ENCODE assay signal across 8 mouse cellular contexts in genomic region chr10:123005237-123006185, GRCm38 (mm10).
DNase-seq lines count a peak whose midpoint lies in the region; ATAC-seq lines count a peak whose summit lies in the region.

No protein-coding gene starts in this region.

- peak; percentile 84 for DNase-seq in embryonic facial prominence, embryonic 11.5 days (ENCODE audit: low spot score)
- DNase-seq in embryonic facial prominence, embryonic 10.5 days (ENCODE audit: low spot score), result no peak
- DNase-seq in thymus, postnatal 0 days (ENCODE audit: low spot score), result peak; percentile 71
- DNase-seq in thymus, postnatal 25 days, result no peak
- no peak for DNase-seq in limb, embryonic 10.5 days (ENCODE audit: low spot score)
- peak; percentile 80 for DNase-seq in splenic B cell, adult 2 months (ENCODE audit: low read depth, low spot score)
- DNase-seq in gastrocnemius, postnatal 25 days, result no peak
- no peak for DNase-seq in ovary, postnatal 14 days (ENCODE audit: low spot score)

- no peak overlapping the region for H3K27ac ChIP-seq in embryonic facial prominence, embryonic 11.5 days (replicated peaks; ENCODE audit: low read depth, low read length)
- no peak overlapping the region for H3K27ac ChIP-seq in embryonic facial prominence, embryonic 10.5 days (replicated peaks)
- H3K27ac ChIP-seq in limb, embryonic 10.5 days, result peak overlapping the region; percentile 26; the same call in 1 of the 2 replicates

- no peaks in the 10 kb centered on the region for H3K9me3 ChIP-seq in embryonic facial prominence, embryonic 11.5 days (replicated peaks; ENCODE audit: control insufficient read depth, low read length)
- no peaks in the 10 kb centered on the region for H3K9me3 ChIP-seq in embryonic facial prominence, embryonic 10.5 days
- H3K9me3 ChIP-seq in limb, embryonic 10.5 days (replicated peaks), result no peaks in the 10 kb centered on the region

- 93% methylated on average over 20 of the region's 20 CpGs for WGBS in embryonic facial prominence, embryonic 11.5 days
- 92% methylated on average over 20 of the region's 20 CpGs for WGBS in embryonic facial prominence, embryonic 10.5 days
- WGBS in limb, embryonic 10.5 days, result 95% methylated on average over 20 of the region's 20 CpGs

- no peaks in the 10 kb centered on the region for H3K27me3 ChIP-seq in embryonic facial prominence, embryonic 11.5 days (ENCODE audit: control insufficient read depth, insufficient read depth, low read length)
- H3K27me3 ChIP-seq in embryonic facial prominence, embryonic 10.5 days (replicated peaks; ENCODE audit: low read depth, poor library complexity, severe bottlenecking), result no peaks in the 10 kb centered on the region
- no peaks in the 10 kb centered on the region for H3K27me3 ChIP-seq in limb, embryonic 10.5 days (ENCODE audit: low read depth, poor library complexity, severe bottlenecking)
- H3K27me3 ChIP-seq in splenic B cell, adult 2 months (ENCODE audit: control insufficient read depth, insufficient read depth, low read length, poor library complexity, severe bottlenecking), result no peaks in the 10 kb centered on the region

- no peak for ATAC-seq in embryonic facial prominence, embryonic 11.5 days (replicated peaks; ENCODE audit: insufficient number of reproducible peaks, low FRiP score, low TSS enrichment, low read depth)

- no peaks in the 10 kb centered on the region; the same call in 1 of the 2 replicates for H3K36me3 ChIP-seq in embryonic facial prominence, embryonic 11.5 days (replicated peaks; ENCODE audit: control insufficient read depth, insufficient read depth, low read depth, low read length)
- H3K36me3 ChIP-seq in embryonic facial prominence, embryonic 10.5 days (replicated peaks), result peaks cover 69% of the 10 kb centered on the region
- peaks cover 70% of the 10 kb centered on the region for H3K36me3 ChIP-seq in limb, embryonic 10.5 days
- peaks cover 10% of the 10 kb centered on the region; the same call in 1 of the 2 replicates for H3K36me3 ChIP-seq in splenic B cell, adult 2 months (ENCODE audit: control insufficient read depth, insufficient read depth, low read length, poor library complexity, severe bottlenecking)

- H3K4me2 ChIP-seq in embryonic facial prominence, embryonic 11.5 days (ENCODE audit: low read depth, low read length), result no peak overlapping the region

- H3K9ac ChIP-seq in embryonic facial prominence, embryonic 11.5 days (replicated peaks; ENCODE audit: low read length), result no peak overlapping the region

- no peaks in the 10 kb centered on the region for H3K4me1 ChIP-seq in embryonic facial prominence, embryonic 11.5 days (ENCODE audit: control insufficient read depth, insufficient read depth, low read length)
- no peaks in the 10 kb centered on the region for H3K4me1 ChIP-seq in embryonic facial prominence, embryonic 10.5 days
- peaks cover 6% of the 10 kb centered on the region; the same call in 1 of the 2 replicates for H3K4me1 ChIP-seq in limb, embryonic 10.5 days

- H3K4me3 ChIP-seq in embryonic facial prominence, embryonic 11.5 days (ENCODE audit: low read depth, low read length), result no peak overlapping the region
- no peak overlapping the region for H3K4me3 ChIP-seq in embryonic facial prominence, embryonic 10.5 days
- H3K4me3 ChIP-seq in limb, embryonic 10.5 days, result no peak overlapping the region

Comparison
In these comparisons a context has a peak if more than half of its experiments do, and no peak if none do; other contexts are left out.
1. DNase-seq: peak in embryonic facial prominence, embryonic 11.5 days (single experiment), thymus, postnatal 0 days (single experiment) and splenic B cell, adult 2 months (single experiment); none in embryonic facial prominence, embryonic 10.5 days (single experiment), thymus, postnatal 25 days (single experiment), limb, embryonic 10.5 days (single experiment), gastrocnemius, postnatal 25 days (single experiment) and ovary, postnatal 14 days (single experiment).